Mouse (Mus musculus): Measurements from ENCODE around the gene Il11ra1. TPM values are rescaled to one million over a fixed set of nuclear protein-coding genes. Genes with fewer than 3 reads are reported as not detected.

Il11ra1 gene
- polyA plus RNA-seq, 1 experiment from 2014 or later, result 73.7 TPM

GRCm38 (mm10) chr4:41704651-41705050 is 4.9 kb downstream of the Il11ra1 start:
- no peaks in the 10 kb centered on the region; the same call in 1 of the 2 replicates for H3K27me3 ChIP-seq (ENCODE audit: control insufficient read depth, insufficient read depth, low read length)
- H3K9me3 ChIP-seq (ENCODE audit: control insufficient read depth, low read length), result no peaks in the 10 kb centered on the region
- H3K4me2 ChIP-seq (replicated peaks; ENCODE audit: low read depth), result no peak overlapping the region
- H3K9ac ChIP-seq (ENCODE audit: low read length), result no peak overlapping the region
- no peaks in the 10 kb centered on the region for H3K36me3 ChIP-seq (ENCODE audit: control insufficient read depth, insufficient read depth, low read length)
- WGBS, result 6% methylated on average over 5 of the region's 5 CpGs
- DNase-seq (ENCODE audit: low spot score) (no peak), ATAC-seq (ENCODE audit: low FRiP score, low TSS enrichment) (no peak)
- no peaks in the 10 kb centered on the region for H3K4me1 ChIP-seq (replicated peaks; ENCODE audit: control insufficient read depth, insufficient read depth)
- TF ChIP-seq CTCF (IDR thresholded peaks at IDR 0.05; ENCODE audit: low read depth) (no peak), EP300 (optimal IDR thresholded peaks at IDR 0.05) (no peak)
- no peak overlapping the region for H3K4me3 ChIP-seq (ENCODE audit: low read depth, low read length)
- H3K27ac ChIP-seq (replicated peaks), result no peak overlapping the region

GRCm38 (mm10) chr4:41705922-41706754 is 6.3 kb downstream of the Il11ra1 start:
- Histone ChIP-seq H3K4me3 (ENCODE audit: low read depth, low read length) (no peak overlapping the region), H3K27ac (replicated peaks) (no peak overlapping the region), H3K36me3 (ENCODE audit: control insufficient read depth, insufficient read depth, low read length) (no peaks in the 10 kb centered on the region), H3K9ac (ENCODE audit: low read length) (no peak overlapping the region), H3K27me3 (ENCODE audit: control insufficient read depth, insufficient read depth, low read length) (no peaks in the 10 kb centered on the region; the same call in 1 of the 2 replicates), H3K4me2 (replicated peaks; ENCODE audit: low read depth) (no peak overlapping the region), H3K4me1 (replicated peaks; ENCODE audit: control insufficient read depth, insufficient read depth) (no peaks in the 10 kb centered on the region), H3K9me3 (ENCODE audit: control insufficient read depth, low read length) (no peaks in the 10 kb centered on the region)
- WGBS, result 61% methylated on average over 19 of the region's 19 CpGs
- DNase-seq (ENCODE audit: low spot score) (no peak), ATAC-seq (ENCODE audit: low FRiP score, low TSS enrichment) (no peak)
- no peak for TF ChIP-seq EP300 (optimal IDR thresholded peaks at IDR 0.05)
- no peak for TF ChIP-seq CTCF (IDR thresholded peaks at IDR 0.05; ENCODE audit: low read depth)

GRCm38 (mm10) chr4:41707011-41707535 is 7.3 kb downstream of the Il11ra1 start:
- Histone ChIP-seq H3K36me3 (ENCODE audit: control insufficient read depth, insufficient read depth, low read length) (no peaks in the 10 kb centered on the region), H3K27me3 (ENCODE audit: control insufficient read depth, insufficient read depth, low read length) (no peaks in the 10 kb centered on the region; the same call in 1 of the 2 replicates), H3K4me3 (ENCODE audit: low read depth, low read length) (no peak overlapping the region), H3K9me3 (ENCODE audit: control insufficient read depth, low read length) (no peaks in the 10 kb centered on the region), H3K9ac (ENCODE audit: low read length) (no peak overlapping the region), H3K4me1 (replicated peaks; ENCODE audit: control insufficient read depth, insufficient read depth) (peaks cover 4% of the 10 kb centered on the region), H3K27ac (replicated peaks) (no peak overlapping the region), H3K4me2 (replicated peaks; ENCODE audit: low read depth) (peak overlapping the region; percentile 17; the same call in 1 of the 2 replicates)
- ATAC-seq (ENCODE audit: low FRiP score, low TSS enrichment) (peak; percentile 69), DNase-seq (ENCODE audit: low spot score) (peak; percentile 81)
- TF ChIP-seq CTCF (IDR thresholded peaks at IDR 0.05; ENCODE audit: low read depth), result peak; percentile 78
- TF ChIP-seq EP300 (optimal IDR thresholded peaks at IDR 0.05), result no peak
- 2% methylated on average over 13 of the region's 13 CpGs for WGBS

GRCm38 (mm10) chr4:41708192-41708745 is 8.5 kb downstream of the Il11ra1 start:
- H3K4me2 ChIP-seq (replicated peaks; ENCODE audit: low read depth), result peak overlapping the region; percentile 11; the same call in 1 of the 2 replicates
- no peak overlapping the region for H3K27ac ChIP-seq (replicated peaks)
- ATAC-seq (ENCODE audit: low FRiP score, low TSS enrichment), result peak; percentile 41; the same call in 1 of the 2 replicates
- H3K9me3 ChIP-seq (ENCODE audit: control insufficient read depth, low read length), result no peaks in the 10 kb centered on the region
- H3K27me3 ChIP-seq (ENCODE audit: control insufficient read depth, insufficient read depth, low read length), result no peaks in the 10 kb centered on the region; the same call in 1 of the 2 replicates
- H3K9ac ChIP-seq (ENCODE audit: low read length), result no peak overlapping the region
- TF ChIP-seq EP300 (optimal IDR thresholded peaks at IDR 0.05) (no peak), CTCF (IDR thresholded peaks at IDR 0.05; ENCODE audit: low read depth) (peak; percentile 80)
- DNase-seq (ENCODE audit: low spot score), result peak; percentile 39
- 18% methylated on average over 8 of the region's 8 CpGs for WGBS
- no peak overlapping the region for H3K4me3 ChIP-seq (ENCODE audit: low read depth, low read length)
- H3K4me1 ChIP-seq (replicated peaks; ENCODE audit: control insufficient read depth, insufficient read depth), result peaks cover 8% of the 10 kb centered on the region
- no peaks in the 10 kb centered on the region for H3K36me3 ChIP-seq (ENCODE audit: control insufficient read depth, insufficient read depth, low read length)

- no peak for DNase-seq (ENCODE audit: low spot score)
- no peaks in the 10 kb centered on the region for H3K9me3 ChIP-seq (ENCODE audit: control insufficient read depth, low read length)
- no peak for TF ChIP-seq EP300 (optimal IDR thresholded peaks at IDR 0.05)
- TF ChIP-seq CTCF (IDR thresholded peaks at IDR 0.05; ENCODE audit: low read depth), result peak; percentile 50
- H3K4me1 ChIP-seq (replicated peaks; ENCODE audit: control insufficient read depth, insufficient read depth), result peaks cover 8% of the 10 kb centered on the region
- ATAC-seq (ENCODE audit: low FRiP score, low TSS enrichment), result no peak
- H3K27ac ChIP-seq (replicated peaks), result no peak overlapping the region
- 57% methylated on average over 4 of the region's 4 CpGs for WGBS
- no peak overlapping the region for H3K4me3 ChIP-seq (ENCODE audit: low read depth, low read length)
- no peaks in the 10 kb centered on the region for H3K36me3 ChIP-seq (ENCODE audit: control insufficient read depth, insufficient read depth, low read length)
- no peak overlapping the region for H3K9ac ChIP-seq (ENCODE audit: low read length)
- no peak overlapping the region for H3K4me2 ChIP-seq (replicated peaks; ENCODE audit: low read depth)
- no peaks in the 10 kb centered on the region; the same call in 1 of the 2 replicates for H3K27me3 ChIP-seq (ENCODE audit: control insufficient read depth, insufficient read depth, low read length)
These were observed 10.4 kb downstream of the Il11ra1 start for GRCm38 (mm10) chr4:41710229-41710628.
